Mouse (Mus musculus): ENCODE measurements around the gene Map2k5. TPM values are rescaled to one million over a fixed set of nuclear protein-coding genes. Genes with fewer than 3 reads are reported as not detected.

The Map2k5 gene
- total RNA-seq, 2 experiments from 2014 or later = 33.7 to 37.4 TPM

DNA sequence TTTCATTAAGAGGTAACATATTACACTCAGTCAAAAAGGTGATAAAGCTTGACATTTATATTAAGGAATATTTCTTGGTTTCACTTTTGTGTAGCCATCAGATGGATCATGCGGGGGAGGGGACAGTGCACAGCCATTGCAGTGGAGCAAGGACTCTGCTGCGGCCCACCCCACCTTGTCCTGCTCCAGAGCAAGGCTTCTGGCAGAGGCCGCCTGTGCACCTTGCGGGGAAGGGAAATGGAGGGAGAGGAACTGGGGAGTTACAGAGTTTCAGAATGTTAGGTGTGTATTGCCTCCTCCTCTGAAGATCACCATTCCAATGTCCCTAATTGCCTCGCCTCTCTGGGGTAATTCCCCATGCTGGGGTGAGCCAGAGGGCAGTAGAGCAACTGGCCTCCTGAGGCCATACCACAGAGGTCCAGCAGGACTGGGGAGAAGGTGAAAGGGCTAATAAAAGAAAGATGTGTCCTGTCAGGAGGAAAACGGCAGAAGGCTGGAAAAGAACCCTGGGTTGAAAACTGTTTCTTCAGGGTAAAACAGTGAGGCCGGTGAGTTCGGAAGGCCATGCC, 181.5 kb downstream of the Map2k5 start:
- no peak for DNase-seq (ENCODE audit: extremely low spot score in 1 of 2, low spot score in 1 of 2)

DNA sequence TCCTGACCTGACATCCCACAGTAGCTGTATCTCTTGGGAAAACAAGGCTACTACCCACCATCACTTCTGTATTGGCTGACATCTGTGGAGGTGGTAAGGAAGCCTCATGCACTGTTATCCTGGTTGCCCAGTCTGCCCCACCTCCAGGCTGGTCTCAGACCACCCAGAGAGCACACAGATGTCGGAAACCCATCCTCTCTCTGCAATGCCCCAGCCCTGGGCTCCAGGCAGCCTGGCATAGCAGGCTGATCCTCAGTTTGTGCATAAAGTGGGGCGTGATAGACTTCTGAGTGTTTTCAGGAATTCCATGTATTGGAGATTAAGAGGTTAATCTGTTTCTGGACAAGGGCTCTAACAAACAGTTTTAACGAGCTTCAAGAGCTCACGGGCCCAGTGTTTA, 182.2 kb downstream of the Map2k5 start:
- no peak for DNase-seq (ENCODE audit: extremely low spot score in 1 of 2, low spot score in 1 of 2)

DNA sequence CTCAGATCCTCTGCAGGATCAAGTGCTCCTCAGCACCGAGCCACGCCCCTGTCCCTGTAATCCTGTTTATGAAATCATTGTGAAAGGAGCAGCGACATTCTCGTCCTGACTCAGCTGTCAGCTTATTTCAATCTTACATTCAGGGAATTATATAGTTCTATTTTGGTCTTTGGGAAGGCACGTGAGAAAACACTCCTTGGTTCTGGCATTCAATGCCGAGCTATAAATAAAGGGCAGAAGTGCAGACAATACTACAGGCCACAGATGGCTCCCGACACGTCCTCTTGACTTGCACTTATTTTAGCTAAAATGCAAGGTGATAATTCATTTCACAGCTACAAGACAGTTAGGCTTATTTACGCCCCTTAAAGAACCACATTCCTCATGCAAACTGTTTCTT, 182.9 kb downstream of the Map2k5 start:
- no peak for DNase-seq (ENCODE audit: extremely low spot score in 1 of 2, low spot score in 1 of 2)

DNA sequence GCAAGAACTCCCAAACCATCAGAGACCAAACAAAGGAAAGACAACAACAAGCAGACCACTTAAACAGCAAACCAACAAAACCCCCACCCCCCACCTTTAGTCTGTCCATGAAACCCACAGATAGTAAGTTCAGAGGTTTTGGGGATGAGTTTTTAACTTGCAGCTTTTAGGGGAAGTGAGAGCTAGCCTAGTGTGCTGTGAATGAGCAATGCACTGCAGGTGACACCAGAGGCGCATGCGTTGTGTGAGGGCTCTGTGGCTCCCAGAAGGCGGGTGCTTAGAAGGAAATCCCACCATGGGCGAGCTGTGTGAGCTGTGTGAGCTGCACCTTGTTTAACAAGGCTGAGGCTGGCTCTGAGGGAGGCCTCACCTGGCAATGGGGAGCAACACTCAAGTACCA, 184.9 kb downstream of the Map2k5 start:
- DNase-seq (ENCODE audit: extremely low spot score in 1 of 2, low spot score in 1 of 2) = no peak

DNA sequence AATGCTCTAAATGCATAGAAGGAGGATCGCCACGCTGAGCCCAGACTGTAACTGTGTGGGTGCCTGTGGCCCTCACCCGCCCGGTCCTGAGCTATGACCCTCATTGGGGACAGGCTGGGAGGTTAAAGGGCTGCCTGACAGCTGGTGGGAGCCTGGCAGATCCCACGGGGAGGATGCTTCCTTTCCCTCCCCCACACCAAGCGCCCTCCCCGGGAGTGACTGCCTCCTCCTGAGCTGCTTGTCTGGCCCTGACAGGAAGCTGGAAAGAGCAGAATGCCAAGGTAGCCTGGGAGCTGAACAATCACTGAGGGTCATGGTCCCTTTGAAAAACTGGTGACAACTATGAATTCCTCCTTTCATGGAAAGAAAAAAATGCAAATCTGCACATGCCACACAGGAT, 190.4 kb downstream of the Map2k5 start:
- no peak for DNase-seq (ENCODE audit: extremely low spot score in 1 of 2, low spot score in 1 of 2)

DNA sequence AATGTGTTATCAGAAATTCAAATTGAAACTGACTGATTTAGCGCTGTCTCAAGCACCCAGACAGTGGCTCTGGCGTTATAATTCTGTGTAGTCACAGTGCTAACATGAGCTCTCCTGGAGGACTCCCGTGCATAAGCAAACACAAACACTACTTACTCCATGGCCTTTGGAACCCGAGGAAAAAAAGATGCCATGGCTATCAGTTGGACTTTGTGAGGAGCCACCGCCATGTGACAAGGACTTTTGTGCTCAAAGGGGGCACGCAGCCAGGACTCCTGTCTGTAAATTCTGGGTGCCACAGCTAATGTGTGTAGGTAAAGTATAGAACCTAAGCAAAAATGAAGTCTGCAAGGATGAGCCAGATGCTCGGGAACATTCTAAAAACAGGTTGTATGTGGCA, 192.5 kb downstream of the Map2k5 start:
- DNase-seq (ENCODE audit: extremely low spot score in 1 of 2, low spot score in 1 of 2) = no peak

DNA sequence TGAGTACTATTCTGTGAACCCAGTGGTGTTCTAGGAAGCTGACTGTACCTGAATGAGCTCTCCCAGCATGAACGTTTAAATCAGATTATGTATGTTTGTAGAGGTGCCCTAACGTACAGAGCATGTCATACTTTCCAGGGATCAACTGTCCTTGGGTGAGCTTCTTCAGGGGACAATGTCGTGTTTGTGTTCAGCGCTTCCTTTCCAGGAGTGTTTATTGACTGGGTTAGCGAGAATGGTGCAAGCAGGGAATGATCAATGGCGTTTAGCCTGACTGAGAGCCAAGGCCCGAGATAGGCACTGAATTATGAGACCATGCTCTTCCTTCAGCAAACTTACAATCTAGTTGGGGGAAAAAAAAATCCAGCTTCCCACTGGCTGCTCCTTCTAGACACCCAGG, 193.8 kb downstream of the Map2k5 start:
- DNase-seq (ENCODE audit: extremely low spot score in 1 of 2, low spot score in 1 of 2) = no peak

DNA sequence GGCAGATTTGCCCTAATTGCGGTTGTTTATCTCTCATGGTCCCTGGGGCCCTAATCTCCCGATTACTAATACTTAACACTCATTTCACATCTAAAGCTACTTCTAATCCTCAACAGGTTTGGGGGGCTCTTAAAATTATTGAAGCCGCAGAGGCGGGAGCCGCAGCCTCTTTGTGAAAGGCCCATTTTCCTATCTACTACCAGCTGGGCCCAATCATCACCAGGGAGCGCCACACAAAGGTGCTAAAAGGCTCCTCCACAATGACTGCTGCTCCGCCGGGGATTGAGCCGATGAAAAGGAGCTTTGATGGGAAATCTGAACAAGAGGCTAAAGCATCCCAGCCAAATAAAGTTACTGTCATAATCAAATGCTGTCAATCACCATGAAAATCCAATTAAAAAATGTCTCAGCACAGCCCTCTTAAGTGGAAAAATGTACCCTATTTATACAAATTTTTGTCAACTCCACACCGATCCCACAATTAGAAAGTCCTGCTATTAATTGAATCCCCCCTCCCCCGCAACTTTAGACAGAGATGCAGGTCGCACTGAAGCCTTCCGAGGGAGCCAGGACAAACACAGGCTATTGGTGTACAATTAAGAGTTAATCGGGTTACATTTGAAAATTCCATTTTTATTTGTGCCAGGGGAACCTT, 195.3 kb downstream of the Map2k5 start:
- DNase-seq (ENCODE audit: extremely low spot score in 1 of 2, low spot score in 1 of 2) = no peak

DNA sequence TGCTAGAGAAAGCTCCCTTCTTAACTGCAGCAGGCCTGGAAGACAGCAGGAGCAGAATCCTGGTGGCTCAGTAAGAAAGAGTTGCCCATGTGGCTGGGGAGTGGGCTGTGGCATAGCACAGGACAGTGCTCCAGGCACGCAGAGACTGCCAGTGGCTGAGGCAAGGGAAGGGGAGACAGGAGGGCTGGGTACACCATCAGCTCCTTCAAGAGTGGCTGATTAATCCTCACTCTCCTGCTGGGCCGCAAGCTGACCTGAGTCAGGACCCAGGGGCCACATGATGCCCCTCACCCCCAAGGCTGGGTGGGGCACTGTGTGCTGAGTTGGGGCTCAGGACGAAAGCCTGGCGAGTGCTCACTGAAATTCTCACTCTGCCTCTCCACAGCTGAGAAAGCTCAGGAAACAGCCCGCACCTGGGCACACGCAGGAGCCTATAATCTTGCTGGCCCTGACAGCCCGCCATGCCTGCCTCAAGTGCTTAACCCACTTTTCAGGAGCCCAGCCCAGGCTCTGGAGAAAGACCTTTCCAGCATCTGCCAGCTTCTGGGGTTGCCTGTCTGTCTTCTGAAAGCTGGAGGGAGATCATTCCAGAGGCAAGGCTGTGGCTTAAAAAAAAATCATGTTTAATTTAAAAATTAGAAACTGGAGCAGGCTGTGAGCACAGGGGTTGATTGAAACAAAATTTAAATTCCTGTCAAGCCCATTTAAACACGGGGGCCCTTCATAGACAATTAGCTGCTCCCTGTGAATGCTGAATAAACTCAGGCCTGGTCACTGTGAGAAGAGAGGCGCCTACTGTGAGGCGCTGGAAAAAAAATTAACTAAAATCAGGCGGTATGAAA, 196.1 kb downstream of the Map2k5 start:
- no peak for DNase-seq (ENCODE audit: extremely low spot score in 1 of 2, low spot score in 1 of 2)

DNA sequence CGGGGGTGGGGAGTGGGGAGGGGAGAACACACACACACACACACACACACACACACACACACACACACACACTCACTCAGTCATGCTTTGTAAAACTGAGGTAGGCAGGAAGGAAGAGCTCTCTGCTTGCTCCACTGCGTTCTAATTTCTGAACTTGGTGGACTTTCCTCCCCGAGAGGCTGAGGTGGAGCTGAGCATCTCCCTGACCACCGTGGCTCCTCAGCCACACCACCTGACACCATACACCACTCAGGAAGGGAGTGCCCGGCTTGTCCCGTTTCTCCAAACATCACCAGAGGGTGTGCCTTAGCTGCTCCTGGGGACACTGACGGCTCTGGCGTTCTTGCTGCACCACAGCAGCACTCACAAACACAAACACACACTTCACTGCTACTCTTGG, 199.4 kb downstream of the Map2k5 start:
- no peak for DNase-seq (ENCODE audit: extremely low spot score in 1 of 2, low spot score in 1 of 2)

DNA sequence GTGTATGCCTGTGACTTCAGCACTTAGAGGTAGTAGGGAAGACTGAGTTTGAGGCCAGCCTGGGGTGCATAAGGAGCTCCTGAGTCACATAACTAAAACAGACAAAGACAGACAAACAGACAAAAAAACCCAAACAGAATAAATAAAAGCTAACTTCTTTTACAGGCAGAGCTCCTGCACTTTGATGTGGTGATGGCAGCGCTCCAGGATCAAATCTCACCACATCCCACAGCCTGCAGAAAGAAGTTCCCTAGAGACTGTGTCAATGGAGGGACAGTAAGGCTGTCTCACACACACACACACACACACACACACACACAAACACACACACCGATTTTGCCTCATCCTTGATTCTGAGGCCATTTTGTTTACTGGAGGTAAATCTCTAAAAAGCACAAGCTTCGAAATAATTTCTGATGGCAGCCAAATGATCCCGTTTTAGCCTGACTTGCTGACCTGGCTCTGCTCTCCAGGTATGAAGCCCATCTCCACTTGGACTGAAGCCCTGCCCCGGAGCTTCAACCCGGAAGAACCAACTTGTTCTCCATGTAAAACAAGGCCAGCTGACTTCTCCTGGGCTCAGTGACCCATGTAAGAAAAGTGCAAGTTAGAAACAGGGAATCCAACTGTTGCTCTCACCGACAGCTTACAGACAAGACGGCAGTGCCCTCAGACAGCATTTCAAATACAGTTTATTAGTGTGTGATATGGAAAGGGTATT, 203.5 kb downstream of the Map2k5 start:
- DNase-seq (ENCODE audit: extremely low spot score in 1 of 2, low spot score in 1 of 2) = no peak

DNA sequence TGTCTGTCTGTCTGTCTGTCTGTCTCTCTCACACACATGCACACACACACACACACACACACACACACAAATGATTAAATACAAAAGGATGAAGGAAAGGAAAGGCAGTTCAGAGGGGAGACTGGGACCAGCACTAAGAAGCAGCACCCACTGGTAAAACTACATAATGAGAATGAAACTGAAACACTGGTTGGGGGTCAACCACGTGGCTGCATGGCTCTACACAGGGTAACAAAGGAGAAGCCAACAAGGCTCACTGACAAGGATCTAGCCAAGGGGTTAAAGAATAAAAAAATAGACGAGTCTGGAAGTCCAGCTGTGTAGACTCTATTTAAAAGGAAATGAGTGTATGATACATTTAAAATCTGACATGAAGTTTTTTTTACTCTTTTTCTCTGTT, 205.8 kb downstream of the Map2k5 start:
- DNase-seq (ENCODE audit: extremely low spot score in 1 of 2, low spot score in 1 of 2) = no peak

DNA sequence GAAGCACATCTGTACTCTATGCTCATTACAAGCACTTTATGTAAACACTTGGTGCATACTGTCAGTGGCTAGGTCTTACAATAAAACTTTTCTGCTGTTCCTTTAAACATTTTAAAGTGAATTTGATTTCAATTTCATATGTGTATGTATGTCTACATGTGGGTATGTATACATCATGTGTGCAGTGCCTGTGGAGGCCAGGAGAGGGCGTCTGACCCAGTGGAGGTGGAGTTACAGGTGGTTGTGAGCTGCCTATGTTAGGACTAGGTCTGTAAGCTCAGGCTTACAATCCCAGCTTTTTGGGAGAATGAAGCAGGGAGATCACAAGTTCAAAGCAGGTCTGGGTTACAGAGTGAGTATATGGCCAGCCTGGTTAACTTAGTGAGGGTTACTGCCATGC, 208.6 kb downstream of the Map2k5 start:
- DNase-seq (ENCODE audit: extremely low spot score in 1 of 2, low spot score in 1 of 2) = no peak

DNA sequence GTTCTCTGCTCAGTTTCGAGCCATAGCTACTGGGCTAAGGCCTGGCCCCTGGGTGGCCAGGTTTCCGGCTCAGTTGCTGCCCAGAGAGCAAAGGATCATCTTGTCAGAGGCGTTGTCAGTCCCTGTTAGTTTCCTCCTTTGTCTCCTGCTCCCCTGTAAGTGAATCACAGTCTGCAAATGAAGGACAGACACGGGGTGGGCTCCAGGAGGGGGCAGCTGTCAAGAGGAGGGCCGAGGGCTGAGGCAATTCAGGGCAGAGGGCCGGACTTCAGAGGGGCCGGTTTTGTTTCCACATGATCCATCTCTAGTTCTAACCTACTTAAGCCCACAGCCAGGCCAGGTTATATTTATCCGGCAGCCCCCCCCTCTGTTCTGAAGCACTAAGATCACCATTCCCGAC, 212.6 kb downstream of the Map2k5 start:
- DNase-seq (ENCODE audit: extremely low spot score in 1 of 2, low spot score in 1 of 2) = no peak

DNA sequence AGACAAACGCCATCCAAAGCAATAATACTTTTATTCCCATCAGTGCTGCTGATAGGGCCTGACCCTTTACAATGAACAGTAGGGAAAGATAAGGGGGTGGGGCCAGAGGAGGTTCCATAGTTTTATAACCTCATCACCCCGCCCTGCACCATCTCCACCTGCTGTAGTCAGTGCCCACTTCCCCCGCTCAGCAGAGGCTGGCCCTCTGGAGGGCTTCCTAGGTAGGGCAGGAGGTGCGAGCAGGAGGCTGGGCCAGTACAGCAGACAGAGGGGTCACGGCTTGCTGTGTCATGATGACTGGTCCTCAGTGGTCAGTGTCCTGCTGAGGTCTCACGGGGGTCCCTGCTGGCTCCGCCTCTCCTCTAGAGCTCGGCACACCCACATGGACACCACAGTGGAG, 213.9 kb downstream of the Map2k5 start:
- DNase-seq (ENCODE audit: extremely low spot score in 1 of 2, low spot score in 1 of 2) = no peak

DNA sequence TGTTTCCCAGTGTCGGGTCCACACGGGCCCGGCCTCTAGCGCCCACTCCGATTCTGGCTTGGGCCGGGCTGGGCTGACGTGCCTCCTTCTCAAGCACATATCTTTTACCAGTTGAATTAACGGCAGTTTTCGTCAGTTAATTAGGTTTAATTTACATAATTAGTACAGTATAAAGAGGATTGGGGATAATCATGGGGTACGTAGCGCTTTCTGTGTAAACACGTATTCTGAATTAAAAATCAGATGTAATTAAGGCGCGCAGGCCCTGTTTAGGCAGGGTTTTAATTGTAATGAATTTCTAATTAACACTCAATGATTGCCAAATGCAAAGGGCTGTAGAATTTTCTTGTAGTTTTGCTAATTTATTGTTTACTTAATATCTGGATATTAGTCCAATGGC, 225.8 kb downstream of the Map2k5 start:
- DNase-seq (ENCODE audit: extremely low spot score in 1 of 2, low spot score in 1 of 2) = no peak

DNA sequence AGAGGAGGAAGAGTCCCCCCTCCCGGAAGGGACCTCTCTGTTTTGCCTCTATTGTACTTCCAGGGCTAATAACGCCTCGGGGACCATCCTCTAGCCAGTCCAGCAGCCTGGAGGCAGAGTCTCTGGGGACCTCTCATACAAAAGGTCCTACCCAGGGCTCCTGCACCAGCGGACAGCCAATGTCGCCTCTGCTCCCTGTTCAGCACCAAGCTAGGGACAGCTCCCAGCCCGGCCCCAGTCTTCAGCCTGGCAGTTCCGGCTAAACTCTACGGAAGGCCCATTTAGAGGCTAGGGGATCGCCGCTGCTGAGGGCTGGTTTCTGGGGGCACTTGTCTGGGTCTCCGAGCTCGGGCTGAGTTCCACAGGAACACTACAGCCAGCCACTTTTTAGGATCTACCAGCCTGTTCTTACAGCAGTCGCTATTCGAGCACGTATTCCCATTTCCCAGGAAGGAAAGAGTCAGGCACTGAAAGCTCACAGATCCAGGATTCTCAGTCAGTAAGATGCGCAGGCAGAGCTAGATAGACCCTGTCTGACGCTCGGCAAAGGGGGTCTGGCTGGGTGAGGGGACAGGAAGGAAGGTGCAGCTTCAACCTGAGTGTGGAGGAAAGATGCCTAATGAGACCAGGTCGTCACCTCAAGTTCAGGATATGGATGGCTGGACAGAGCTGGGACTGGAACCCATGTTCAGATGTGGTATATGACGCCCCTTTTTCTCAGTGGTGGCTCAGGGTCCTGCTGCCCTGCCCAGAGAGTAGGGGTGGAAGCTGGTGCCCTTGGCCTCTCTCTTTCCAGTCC, 226.4 kb downstream of the Map2k5 start:
- peak in 1 of 2 experiments; percentile 55 for DNase-seq (ENCODE audit: extremely low spot score in 1 of 2, low spot score in 1 of 2)

DNA sequence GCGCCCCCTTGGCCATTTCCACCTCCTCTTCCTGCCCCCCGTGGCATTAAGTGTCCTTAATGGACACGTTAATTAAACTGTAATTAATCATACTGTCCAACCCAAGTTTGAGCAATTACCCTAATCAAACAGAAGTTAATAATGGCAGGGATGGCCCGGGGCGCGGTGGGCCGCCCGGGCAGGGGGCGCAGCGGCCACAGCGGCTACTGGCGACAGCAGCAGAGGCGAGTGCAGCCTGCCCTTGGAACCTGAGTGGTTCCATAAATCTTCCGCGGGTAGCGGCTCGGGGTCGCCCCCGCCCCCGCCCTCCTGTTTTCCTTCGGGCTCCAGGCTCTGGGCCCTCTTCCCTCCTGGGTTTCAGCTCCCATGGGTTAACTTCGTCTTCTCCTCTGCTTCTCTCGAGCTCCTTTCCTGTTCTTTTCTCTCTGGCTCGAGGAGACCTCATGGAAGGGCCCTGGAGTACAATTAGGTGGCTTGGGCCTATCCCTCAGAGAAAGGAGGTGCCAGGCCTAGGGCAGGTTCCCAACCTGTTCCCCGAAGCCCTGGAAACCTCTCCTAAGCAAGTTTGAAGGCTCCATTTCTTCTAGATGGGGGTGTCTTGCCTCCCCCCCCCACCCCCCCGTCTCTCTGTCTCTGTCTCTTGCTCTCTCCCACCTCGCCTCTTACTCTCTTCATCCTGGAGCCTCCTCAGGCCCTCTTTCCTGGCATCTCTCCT, 227.5 kb downstream of the Map2k5 start:
- no peak for DNase-seq (ENCODE audit: extremely low spot score in 1 of 2, low spot score in 1 of 2)

DNA sequence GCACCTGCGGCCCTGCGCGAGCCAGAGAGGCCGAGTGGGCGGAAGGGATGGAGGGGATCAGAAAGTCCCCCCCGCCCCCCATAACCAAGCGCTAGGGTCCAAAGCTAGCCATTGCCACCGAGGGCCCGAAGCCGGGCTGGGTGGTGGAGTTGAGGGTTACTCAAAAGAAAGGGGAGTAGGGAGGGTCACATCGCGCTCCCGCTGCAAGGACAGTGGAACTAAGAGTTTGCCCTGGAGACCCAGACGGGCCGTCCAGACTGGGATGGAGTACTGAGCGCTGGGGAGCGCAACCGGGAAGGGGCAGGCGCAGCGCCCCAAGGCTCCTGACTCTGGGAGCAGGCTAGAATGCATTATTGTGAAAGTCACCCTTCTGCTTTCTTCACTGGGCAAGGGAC, 228.3 kb downstream of the Map2k5 start:
- DNase-seq (ENCODE audit: extremely low spot score in 1 of 2, low spot score in 1 of 2) = no peak

Data from layer of hippocampus, postnatal 25 days (tissue).